Mouse (Mus musculus): Measurements from ENCODE around the gene Stk38. TPM values are rescaled to one million over a fixed set of nuclear protein-coding genes. Genes with fewer than 3 reads are reported as not detected.
"Not testable (repeated sequence)": the region's sequence is repeated elsewhere in the genome, so short reads cannot be mapped to it uniquely, and the experiment has no call there.

Gene Stk38
- polyA plus RNA-seq, 1 experiment from 2014 or later = 150 TPM

DNA sequence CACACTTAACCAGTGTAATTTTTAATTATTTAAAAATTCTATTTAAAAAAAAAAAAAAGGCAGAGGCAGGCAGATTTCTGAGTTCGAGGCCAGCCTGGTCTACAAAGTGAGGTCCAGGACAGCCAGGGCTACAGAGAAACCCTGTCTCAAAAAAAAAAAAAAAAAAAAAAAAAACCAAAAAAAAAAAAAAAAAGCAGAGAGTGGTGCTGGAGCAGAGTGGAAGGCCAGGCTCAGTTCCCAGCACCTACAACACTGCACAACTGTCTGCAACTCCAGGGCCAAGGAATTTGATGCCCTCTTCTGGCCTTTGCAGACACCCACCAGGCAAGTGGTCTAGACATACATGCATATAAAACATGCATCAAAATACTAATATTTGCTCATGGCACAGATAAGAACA lies 14.8 kb downstream of the Stk38 start:
- not testable (repeated sequence) for H3K9me3 ChIP-seq (replicated peaks); H3K9ac ChIP-seq; H3K4me3 ChIP-seq; H3K4me2 ChIP-seq (replicated peaks); H3K27me3 ChIP-seq; H3K27ac ChIP-seq; ATAC-seq (ENCODE audit: low FRiP score); H3K4me1 ChIP-seq
- peaks cover 57% of the 10 kb centered on the region for H3K36me3 ChIP-seq
- 100% methylated on average over 1 of the region's 1 CpGs for WGBS

DNA sequence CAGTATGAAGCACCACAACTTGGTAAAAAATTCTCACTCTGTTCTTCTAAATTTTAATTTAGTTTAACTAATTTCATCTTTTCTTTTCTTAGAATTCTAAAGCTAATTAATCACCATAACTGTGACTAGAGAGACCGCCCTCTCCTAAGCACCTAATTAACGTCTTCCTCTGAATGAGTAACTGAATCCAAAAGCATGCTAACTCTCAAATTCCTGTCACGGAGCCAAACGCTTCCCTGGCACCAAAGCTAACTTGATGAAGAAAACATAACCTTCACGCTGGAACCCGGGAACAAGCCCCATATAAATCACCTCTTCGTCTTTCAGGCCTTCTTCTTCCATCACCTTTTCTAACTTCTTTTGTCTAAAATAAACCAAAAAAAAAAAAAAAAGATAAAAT lies 15.7 kb downstream of the Stk38 start:
- H3K4me1 ChIP-seq = no peaks in the 10 kb centered on the region
- H3K9ac ChIP-seq = no peak overlapping the region
- no peaks in the 10 kb centered on the region for H3K27me3 ChIP-seq
- no peak overlapping the region for H3K4me3 ChIP-seq
- no peak overlapping the region for H3K4me2 ChIP-seq (replicated peaks)
- WGBS = 74% methylated on average over 7 of the region's 7 CpGs
- H3K36me3 ChIP-seq = peaks cover 59% of the 10 kb centered on the region
- H3K27ac ChIP-seq = no peak overlapping the region
- no peak for ATAC-seq (ENCODE audit: low FRiP score)
- no peaks in the 10 kb centered on the region for H3K9me3 ChIP-seq (replicated peaks)

DNA sequence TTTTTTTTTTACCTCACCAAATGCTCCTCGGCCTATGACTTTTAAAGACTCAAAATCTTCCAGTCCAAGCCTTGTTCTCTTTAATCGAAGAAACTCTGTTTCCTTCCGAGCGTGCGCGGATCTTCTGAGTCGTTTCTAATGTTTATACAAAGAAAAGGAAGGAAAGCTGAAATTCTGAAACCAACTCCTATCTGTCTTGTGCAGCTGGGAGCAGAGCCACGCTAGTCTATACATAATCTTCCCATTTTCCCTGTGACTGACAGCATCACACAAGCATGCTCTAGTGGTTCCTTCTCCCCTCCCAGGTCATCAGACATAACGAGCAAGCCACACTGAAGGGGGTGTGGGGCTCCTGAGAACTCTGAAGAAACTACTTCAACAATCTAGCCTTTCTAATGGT lies 16.5 kb downstream of the Stk38 start:
- Histone ChIP-seq H3K36me3 (peaks cover 59% of the 10 kb centered on the region), H3K9ac (no peak overlapping the region), H3K27ac (no peak overlapping the region)

DNA sequence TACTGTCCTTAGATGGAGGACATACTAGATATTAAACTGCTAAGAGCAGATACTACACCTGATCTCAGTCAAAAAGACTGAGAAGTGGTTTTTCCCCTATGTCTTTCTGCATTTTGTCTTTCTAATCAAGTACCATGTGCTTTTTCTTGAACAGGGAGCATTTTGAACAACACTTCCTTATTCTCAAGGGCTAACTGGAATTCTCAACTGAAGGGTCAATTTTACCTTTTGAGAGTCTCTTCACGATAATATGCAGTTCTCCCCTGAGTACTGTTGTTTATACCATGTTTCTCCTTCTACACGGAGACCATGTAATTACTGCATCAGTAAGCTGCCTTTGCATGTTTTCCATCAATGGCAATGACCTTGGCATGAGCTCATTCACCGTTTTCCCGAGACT lies 17.7 kb downstream of the Stk38 start:
- no peak overlapping the region for H3K27ac ChIP-seq
- no peak overlapping the region for H3K4me2 ChIP-seq (replicated peaks)
- peaks cover 70% of the 10 kb centered on the region for H3K36me3 ChIP-seq
- H3K4me3 ChIP-seq = no peak overlapping the region
- 79% methylated on average over 4 of the region's 4 CpGs for WGBS
- H3K27me3 ChIP-seq = no peaks in the 10 kb centered on the region
- no peaks in the 10 kb centered on the region for H3K4me1 ChIP-seq
- no peak overlapping the region for H3K9ac ChIP-seq
- no peaks in the 10 kb centered on the region for H3K9me3 ChIP-seq (replicated peaks)
- ATAC-seq (ENCODE audit: low FRiP score) = no peak

More for the DNA sequence above, 16.5 kb downstream of the Stk38 start:
- H3K4me2 ChIP-seq (replicated peaks) = no peak overlapping the region
- H3K4me3 ChIP-seq = no peak overlapping the region
- WGBS = 91% methylated on average over 9 of the region's 9 CpGs
- no peaks in the 10 kb centered on the region for H3K9me3 ChIP-seq (replicated peaks)
- H3K4me1 ChIP-seq = no peaks in the 10 kb centered on the region
- H3K27me3 ChIP-seq = no peaks in the 10 kb centered on the region
- no peak for ATAC-seq (ENCODE audit: low FRiP score)

DNA sequence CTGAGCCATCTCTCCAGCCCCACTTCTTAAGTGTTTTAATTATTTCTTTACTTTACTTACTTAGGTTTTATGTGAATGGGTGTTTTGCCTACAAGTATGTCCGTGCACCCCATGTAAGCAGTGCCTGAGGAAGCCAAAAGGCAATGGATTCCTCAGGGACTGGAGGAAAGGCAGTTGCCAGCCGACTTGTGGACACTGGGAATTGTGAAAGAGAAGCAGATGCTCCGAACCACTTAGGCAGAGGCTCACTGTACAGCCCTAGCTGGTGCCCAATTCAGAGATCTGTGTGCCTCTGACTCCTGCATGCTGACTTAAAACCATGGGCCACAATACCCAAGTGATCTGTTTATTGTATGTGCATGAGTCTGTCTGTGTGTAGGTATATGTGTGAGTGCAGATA lies 18.8 kb downstream of the Stk38 start:
- WGBS = 85% methylated on average over 3 of the region's 3 CpGs
- H3K4me2 ChIP-seq (replicated peaks) = no peak overlapping the region
- H3K9ac ChIP-seq = no peak overlapping the region
- H3K9me3 ChIP-seq (replicated peaks) = no peaks in the 10 kb centered on the region
- no peaks in the 10 kb centered on the region for H3K4me1 ChIP-seq
- H3K4me3 ChIP-seq = no peak overlapping the region
- no peak overlapping the region for H3K27ac ChIP-seq
- no peak for ATAC-seq (ENCODE audit: low FRiP score)
- H3K27me3 ChIP-seq = no peaks in the 10 kb centered on the region
- peaks cover 75% of the 10 kb centered on the region for H3K36me3 ChIP-seq

DNA sequence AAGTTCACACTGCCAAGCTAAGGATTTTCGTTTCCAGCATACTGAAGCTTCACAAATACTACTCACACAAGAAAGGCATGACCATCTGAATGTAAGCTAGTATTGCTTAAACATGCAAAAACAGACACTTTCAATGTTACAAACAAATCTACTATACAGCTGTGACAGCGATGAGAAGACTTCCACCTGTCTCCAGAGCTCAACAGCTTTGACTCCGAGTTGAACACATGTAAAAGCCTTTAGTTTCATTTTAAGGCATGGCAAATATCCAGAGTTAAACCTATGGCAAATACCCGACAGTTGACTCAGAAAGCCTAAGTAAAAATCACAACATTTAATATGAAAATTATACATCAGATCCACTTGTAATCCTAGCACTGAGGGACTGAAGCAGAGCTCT lies 19.5 kb downstream of the Stk38 start:
- Histone ChIP-seq H3K9me3 (replicated peaks) (no peaks in the 10 kb centered on the region), H3K4me1 (no peaks in the 10 kb centered on the region), H3K27me3 (no peaks in the 10 kb centered on the region), H3K36me3 (peaks cover 82% of the 10 kb centered on the region), H3K4me3 (no peak overlapping the region), H3K27ac (no peak overlapping the region), H3K9ac (no peak overlapping the region), H3K4me2 (replicated peaks) (no peak overlapping the region)
- 91% methylated on average over 4 of the region's 4 CpGs for WGBS
- no peak for ATAC-seq (ENCODE audit: low FRiP score)

DNA sequence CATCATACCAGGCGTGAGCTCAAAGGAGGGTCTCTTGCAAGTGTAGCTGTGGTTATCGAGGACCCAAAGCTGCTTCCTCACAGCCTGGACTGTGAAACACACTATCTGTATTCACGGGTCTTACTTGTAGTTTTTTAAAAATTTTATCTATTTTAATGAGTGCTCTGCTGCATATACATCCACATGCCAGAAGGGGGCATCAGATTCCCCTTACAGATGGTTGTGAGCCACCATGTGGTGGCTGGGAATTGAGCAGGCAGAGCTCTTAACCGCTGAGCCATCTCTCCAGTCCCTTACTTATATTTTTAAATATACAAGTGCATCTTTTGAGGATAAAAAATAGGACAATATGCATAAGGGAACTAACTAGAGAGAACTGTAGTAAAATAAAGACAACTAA lies 20.1 kb downstream of the Stk38 start:
- peaks cover 88% of the 10 kb centered on the region for H3K36me3 ChIP-seq
- H3K4me1 ChIP-seq = no peaks in the 10 kb centered on the region
- no peak for ATAC-seq (ENCODE audit: low FRiP score)
- H3K9me3 ChIP-seq (replicated peaks) = no peaks in the 10 kb centered on the region
- H3K9ac ChIP-seq = no peak overlapping the region
- no peak overlapping the region for H3K27ac ChIP-seq
- H3K4me3 ChIP-seq = no peak overlapping the region
- no peaks in the 10 kb centered on the region for H3K27me3 ChIP-seq
- no peak overlapping the region for H3K4me2 ChIP-seq (replicated peaks)
- 72% methylated on average over 4 of the region's 4 CpGs for WGBS

DNA sequence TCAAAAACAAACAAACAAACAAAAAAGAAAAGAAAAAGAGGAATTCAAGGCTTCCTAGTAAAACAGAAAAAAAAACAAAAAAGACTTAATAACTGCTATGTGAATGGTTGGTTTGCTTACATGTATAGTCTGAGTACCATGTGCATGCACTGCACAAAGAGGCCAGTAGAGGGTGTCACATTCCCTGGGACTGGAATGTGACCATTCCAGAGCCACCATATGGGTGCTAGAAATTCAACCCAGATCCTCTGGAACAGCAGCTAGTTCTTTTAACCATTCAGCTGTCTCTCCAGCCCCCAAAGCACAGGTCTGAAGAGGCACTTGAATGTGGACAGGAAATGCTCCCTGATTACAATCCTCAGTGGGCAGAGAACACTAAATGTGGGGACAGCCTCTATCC lies 21.0 kb downstream of the Stk38 start:
- H3K27ac ChIP-seq = no peak overlapping the region
- H3K4me1 ChIP-seq = no peaks in the 10 kb centered on the region
- peaks cover 93% of the 10 kb centered on the region for H3K36me3 ChIP-seq
- H3K27me3 ChIP-seq = no peaks in the 10 kb centered on the region
- H3K9ac ChIP-seq = no peak overlapping the region
- no peak overlapping the region for H3K4me2 ChIP-seq (replicated peaks)
- no peak overlapping the region for H3K4me3 ChIP-seq
- no peak for ATAC-seq (ENCODE audit: low FRiP score)
- no peaks in the 10 kb centered on the region for H3K9me3 ChIP-seq (replicated peaks)

DNA sequence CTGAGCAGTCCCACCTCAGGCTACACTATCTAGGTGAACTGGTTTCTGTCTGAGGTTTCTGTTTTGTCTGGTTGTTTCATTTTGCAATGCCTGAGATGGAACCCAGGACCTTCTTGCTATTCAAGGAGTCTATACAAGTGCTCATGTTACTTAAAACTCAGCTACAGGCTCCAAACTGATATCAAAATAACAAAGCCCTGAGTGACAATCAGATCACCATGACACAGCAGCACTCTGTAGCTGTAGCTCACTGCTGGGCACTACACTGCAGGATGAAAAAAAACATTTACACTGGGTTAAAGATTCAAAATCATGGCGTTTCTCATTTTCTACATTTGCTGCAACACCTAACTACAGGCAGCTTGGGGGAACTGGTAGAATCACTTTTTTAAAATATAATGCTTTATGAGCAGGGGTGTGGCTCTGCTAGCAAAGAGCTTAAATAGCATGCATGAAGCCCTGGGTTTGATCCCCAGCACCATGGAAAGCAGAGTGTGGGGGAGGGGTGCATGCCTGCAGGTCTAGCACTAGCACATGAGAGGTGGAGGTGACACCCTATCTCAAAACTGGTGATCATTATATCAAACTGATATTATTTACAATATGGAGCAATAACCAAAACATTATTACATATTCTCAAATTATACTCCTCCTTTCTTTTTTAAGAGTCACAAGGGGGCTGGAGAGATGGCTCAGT lies 22.9 kb downstream of the Stk38 start:
- 84% methylated on average over 1 of the region's 1 CpGs for WGBS
- peaks cover 91% of the 10 kb centered on the region for H3K36me3 ChIP-seq
- no peaks in the 10 kb centered on the region for H3K9me3 ChIP-seq (replicated peaks)
- H3K27me3 ChIP-seq = no peaks in the 10 kb centered on the region
- H3K9ac ChIP-seq = no peak overlapping the region
- no peak overlapping the region for H3K4me3 ChIP-seq
- H3K4me1 ChIP-seq = no peaks in the 10 kb centered on the region
- H3K4me2 ChIP-seq (replicated peaks) = no peak overlapping the region
- no peak overlapping the region for H3K27ac ChIP-seq
- no peak for ATAC-seq (ENCODE audit: low FRiP score)

DNA sequence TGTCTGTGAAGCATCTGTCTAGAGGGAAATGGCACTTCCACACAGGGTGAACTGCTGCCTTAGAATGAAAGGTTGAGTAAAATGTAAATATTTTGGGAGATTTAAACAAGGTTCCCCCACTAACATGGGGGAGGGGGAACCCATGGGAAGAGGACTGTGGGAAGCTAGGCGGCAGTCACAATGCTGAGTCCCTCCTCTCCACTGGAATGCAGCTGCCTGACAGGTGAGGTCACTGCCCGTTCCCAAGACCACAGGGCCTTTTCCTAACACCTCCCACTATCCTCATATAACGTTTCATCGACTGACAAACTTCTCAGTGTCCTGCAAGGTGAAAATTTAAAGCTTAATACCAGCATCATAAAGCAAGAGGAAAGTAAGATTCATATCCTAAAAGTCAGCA lies 25.2 kb downstream of the Stk38 start:
- WGBS = 42% methylated on average over 4 of the region's 4 CpGs
- peaks cover 87% of the 10 kb centered on the region for H3K36me3 ChIP-seq

DNA sequence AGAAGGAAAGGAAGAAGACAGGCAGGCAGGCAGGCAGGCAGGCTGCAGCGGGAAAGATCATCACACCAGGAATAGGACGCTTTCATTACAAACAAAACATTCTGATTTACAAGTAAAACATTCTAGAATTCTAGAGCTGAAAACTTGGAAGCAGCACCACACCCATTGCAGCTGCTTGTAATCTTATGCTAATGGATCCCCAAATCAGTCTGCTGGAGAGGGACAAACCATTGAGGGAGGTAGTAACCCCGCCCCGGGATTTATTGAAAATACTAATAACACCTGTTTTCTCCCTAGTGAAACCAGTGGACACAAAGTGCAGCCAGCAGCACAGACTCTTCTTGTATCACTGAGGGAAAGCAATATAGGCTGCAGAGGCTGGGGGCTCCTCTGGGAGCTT lies 26.7 kb downstream of the Stk38 start:
- Histone ChIP-seq H3K9ac (no peak overlapping the region), H3K4me1 (no peaks in the 10 kb centered on the region), H3K4me3 (no peak overlapping the region), H3K36me3 (peaks cover 84% of the 10 kb centered on the region), H3K27ac (no peak overlapping the region), H3K4me2 (replicated peaks) (no peak overlapping the region), H3K9me3 (replicated peaks) (no peaks in the 10 kb centered on the region), H3K27me3 (no peaks in the 10 kb centered on the region)
- ATAC-seq (ENCODE audit: low FRiP score) = no peak
- 82% methylated on average over 4 of the region's 4 CpGs for WGBS

More for the DNA sequence above, 25.2 kb downstream of the Stk38 start:
- H3K4me1 ChIP-seq = no peaks in the 10 kb centered on the region
- H3K9me3 ChIP-seq (replicated peaks) = no peaks in the 10 kb centered on the region
- H3K9ac ChIP-seq = no peak overlapping the region
- ATAC-seq (ENCODE audit: low FRiP score) = no peak
- H3K27ac ChIP-seq = no peak overlapping the region
- H3K4me2 ChIP-seq (replicated peaks) = no peak overlapping the region
- no peak overlapping the region for H3K4me3 ChIP-seq
- H3K27me3 ChIP-seq = no peaks in the 10 kb centered on the region

DNA sequence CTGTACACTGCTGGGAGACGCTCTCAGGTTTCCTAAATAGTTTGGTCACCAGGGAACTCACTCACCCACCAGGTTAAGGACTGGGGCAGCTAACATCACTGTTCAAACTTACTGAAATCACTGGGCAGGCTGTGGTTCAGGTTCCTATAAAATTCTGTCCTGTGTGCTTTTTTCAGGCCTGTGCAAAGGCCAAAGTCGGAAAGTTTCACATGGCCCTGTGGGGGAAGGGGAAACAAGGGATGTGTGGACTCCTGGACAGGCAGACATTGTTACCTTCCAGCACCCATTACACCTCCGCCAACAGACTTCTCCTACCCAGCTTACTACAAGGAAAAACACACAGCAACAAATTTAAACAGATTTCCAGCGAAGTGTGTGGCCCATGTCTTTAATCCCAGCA lies 28.7 kb downstream of the Stk38 start:
- Histone ChIP-seq H3K36me3 (peaks cover 85% of the 10 kb centered on the region), H3K4me2 (replicated peaks) (no peak overlapping the region), H3K27me3 (no peaks in the 10 kb centered on the region), H3K9ac (no peak overlapping the region), H3K9me3 (replicated peaks) (no peaks in the 10 kb centered on the region), H3K4me3 (no peak overlapping the region), H3K4me1 (no peaks in the 10 kb centered on the region), H3K27ac (no peak overlapping the region)
- 94% methylated on average over 4 of the region's 4 CpGs for WGBS
- no peak for ATAC-seq (ENCODE audit: low FRiP score)

DNA sequence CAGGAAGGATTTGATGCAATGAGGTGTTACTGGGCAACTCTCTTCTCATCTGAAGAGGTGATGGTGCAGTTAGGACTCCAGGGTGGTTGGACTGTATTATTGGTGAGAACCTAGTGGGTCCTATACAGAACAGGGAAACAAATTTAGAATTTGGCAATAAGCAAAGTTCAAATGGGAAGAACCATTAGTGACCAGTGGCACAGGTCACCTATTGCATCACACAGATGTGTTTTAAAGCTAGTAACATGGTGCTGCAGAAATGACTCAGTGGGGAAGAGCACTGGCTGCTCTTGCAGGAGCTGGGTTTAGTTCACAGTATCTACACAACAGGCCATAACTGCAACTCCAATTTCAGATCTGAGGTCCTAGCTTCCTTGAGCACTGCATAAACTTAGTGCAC lies 37.7 kb downstream of the Stk38 start:
- no peak for ATAC-seq (ENCODE audit: low FRiP score)
- Histone ChIP-seq H3K4me1 (no peaks in the 10 kb centered on the region), H3K36me3 (peaks cover 97% of the 10 kb centered on the region), H3K27me3 (no peaks in the 10 kb centered on the region), H3K4me3 (no peak overlapping the region), H3K4me2 (replicated peaks) (no peak overlapping the region), H3K9ac (no peak overlapping the region), H3K9me3 (replicated peaks) (no peaks in the 10 kb centered on the region), H3K27ac (no peak overlapping the region)
